Mouse (Mus musculus) bone marrow macrophage, adult 2 months (primary cell): ENCODE results near the gene Casp7.

Experiments
- CTCF ChIP-seq: IDR thresholded peaks from 2 replicates; pipeline ENCODE4 v1.5.1; 2012; ENCODE audit warnings: low read depth, mild to moderate bottlenecking, low read length, moderate library complexity
- POLR2A ChIP-seq: IDR thresholded peaks from 2 replicates; pipeline ENCODE4 v1.6.1; 2012; ENCODE audit warnings: mild to moderate bottlenecking, low read depth, low read length, borderline replicate concordance

DNA sequence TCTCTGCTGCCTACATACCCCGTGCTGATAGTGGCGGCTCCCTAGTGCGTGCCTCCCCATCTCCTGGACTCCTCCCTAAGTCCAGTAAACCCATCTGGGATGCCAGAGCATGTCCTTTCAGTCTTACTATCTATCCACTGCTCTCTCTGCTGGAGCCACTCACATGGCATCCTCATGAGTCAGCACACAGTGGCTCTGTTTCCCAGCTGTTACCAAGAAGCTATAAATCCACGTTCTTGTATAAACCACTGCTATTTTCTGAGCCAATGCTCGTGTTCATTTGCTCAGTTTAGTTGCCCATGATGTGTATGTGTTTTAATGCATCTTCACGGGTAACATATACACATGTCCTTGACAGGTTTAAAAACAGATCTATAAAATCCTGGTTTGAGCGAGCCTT is 29.2 kb upstream of the Casp7 start:
- TF ChIP-seq POLR2A (no peak), CTCF (no peak)
